Mouse (Mus musculus) cerebellum, adult 2 months (tissue): ENCODE results near the gene Rab1b.

Experiments
- CTCF ChIP-seq: fragments of 200-500 bp; IDR thresholded peaks from 2 replicates; pipeline ENCODE4 v1.5.1; 2011; ENCODE audit warnings: low read depth, mild to moderate bottlenecking, control low read depth, low read length, moderate library complexity, borderline replicate concordance; ENCODE audit not compliant: insufficient read depth
- POLR2A ChIP-seq: fragments of 200-500 bp; IDR thresholded peaks from 2 replicates; pipeline ENCODE4 v1.6.1; 2011; ENCODE audit warnings: low read length, control low read depth, borderline replicate concordance; ENCODE audit not compliant: insufficient read depth

DNA sequence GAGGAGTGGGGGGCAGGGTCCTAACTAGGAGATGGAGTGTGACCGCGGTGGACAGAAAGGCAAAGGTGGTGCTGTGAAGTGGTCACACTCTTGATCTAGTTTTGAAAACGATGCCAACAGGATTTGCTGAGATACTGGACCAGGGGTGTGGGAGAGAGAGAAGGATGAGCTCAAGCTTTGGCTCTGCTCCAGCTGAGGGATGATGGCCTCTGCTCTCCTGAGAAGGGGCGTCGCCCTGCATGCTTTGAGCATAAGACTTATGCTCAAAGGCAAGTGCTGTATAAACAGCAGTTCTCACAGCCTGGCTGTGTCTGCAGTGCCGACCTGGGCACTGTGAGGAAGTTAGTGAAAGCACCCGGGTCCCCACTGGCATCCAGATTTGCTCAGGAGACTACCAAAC, 41.8 kb downstream of the Rab1b start:
- no peak for TF ChIP-seq CTCF
- TF ChIP-seq POLR2A = no peak
